Mouse (Mus musculus) lung, adult 2 months (tissue): ENCODE results near the gene Senp3.

ENCODE experiments used
- CTCF ChIP-seq: fragments of 200-500 bp; IDR thresholded peaks from 2 replicates; pipeline ENCODE4 v1.5.1; 2011; ENCODE audit warnings: mild to moderate bottlenecking, low read length, control low read depth; ENCODE audit not compliant: insufficient read depth
- POLR2A ChIP-seq: fragments of 200-500 bp; IDR thresholded peaks from 2 replicates; pipeline ENCODE4 v1.6.1; 2011; ENCODE audit warnings: low read depth, mild to moderate bottlenecking, control low read depth, low read length, borderline replicate concordance; ENCODE audit errors: extremely low read depth

DNA sequence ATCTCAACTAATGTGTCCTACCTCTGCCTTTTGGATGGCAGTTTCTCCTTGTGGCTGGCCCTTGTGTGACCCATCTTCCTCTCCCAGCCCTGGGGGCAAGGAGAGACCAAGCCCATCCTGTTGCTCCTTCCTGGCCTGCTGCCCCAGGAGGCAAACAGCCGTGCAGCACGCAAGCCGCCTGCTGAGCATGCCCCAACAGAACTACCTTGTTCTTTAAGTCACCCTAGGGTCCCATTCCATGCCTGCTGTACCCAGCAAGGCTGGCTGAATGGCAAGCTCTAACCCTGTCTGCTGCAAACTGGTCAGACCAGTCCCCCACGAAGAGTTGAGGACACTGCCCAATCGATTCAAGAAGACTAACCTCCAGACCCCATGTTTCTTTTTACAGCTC, 25.8 kb downstream of the Senp3 start:
- TF ChIP-seq CTCF = no peak
- no peak for TF ChIP-seq POLR2A
